Mouse (Mus musculus): ENCODE data around the gene Plk1.

GRCm38 (mm10) chr7:122133338-122133625, 26.0 kb upstream of the Plk1 start:
- TF ChIP-seq CTCF (IDR thresholded peaks at IDR 0.05; ENCODE audit: control insufficient read depth, insufficient read depth, insufficient replicate concordance, low read depth, low read length) = no peak
- no peak for TF ChIP-seq POLR2A (IDR thresholded peaks at IDR 0.05; ENCODE audit: control insufficient read depth, low read depth, low read length)

All from testis, adult 2 months (tissue).